Mouse (Mus musculus): ENCODE measurements at regions not wholly inside any gene's neighbourhood (a gene's known extent, or its start where the extent isn't known, plus 50 kb on each side); places are given as distances from the start of the nearest gene placed in this dataset.

- no peak for DNase-seq
Measured at GRCm38 (mm10) chr8:92209081-92209480, 148.3 kb upstream of the Irx5 start.

GRCm38 (mm10) chr8:92195635-92196034 lies 161.8 kb upstream of the Irx5 start:
- DNase-seq = no peak

GRCm38 (mm10) chr8:92194065-92194464 lies 163.4 kb upstream of the Irx5 start:
- no peak for DNase-seq

- DNase-seq = no peak
Measured at GRCm38 (mm10) chr8:92190261-92191025, 167.0 kb upstream of the Irx5 start.

- DNase-seq = no peak
Measured at GRCm38 (mm10) chr8:92183331-92183730, 174.1 kb upstream of the Irx5 start.

GRCm38 (mm10) chr8:92180651-92181050 lies 176.8 kb upstream of the Irx5 start:
- no peak for DNase-seq

- no peak for DNase-seq
Measured at GRCm38 (mm10) chr8:92179327-92179726, 178.1 kb upstream of the Irx5 start.

- DNase-seq = no peak
Measured at GRCm38 (mm10) chr8:92176101-92176500, 181.3 kb upstream of the Irx5 start.

- DNase-seq = no peak
Measured at GRCm38 (mm10) chr8:92174106-92174505, 183.3 kb upstream of the Irx5 start.

GRCm38 (mm10) chr8:92171578-92171977 lies 185.8 kb upstream of the Irx5 start:
- DNase-seq = no peak

GRCm38 (mm10) chr8:92167340-92167783 lies 190.1 kb upstream of the Irx5 start:
- no peak for DNase-seq

- DNase-seq = no peak
Measured at GRCm38 (mm10) chr8:92165306-92165705, 192.1 kb upstream of the Irx5 start.

GRCm38 (mm10) chr8:92164496-92164895 lies 192.9 kb upstream of the Irx5 start:
- DNase-seq = no peak

- DNase-seq = no peak
Measured at GRCm38 (mm10) chr8:92161002-92161401, 196.4 kb upstream of the Irx5 start.

GRCm38 (mm10) chr8:92158219-92158618 lies 199.2 kb upstream of the Irx5 start:
- DNase-seq = no peak

GRCm38 (mm10) chr8:92152478-92152877 lies 204.9 kb upstream of the Irx5 start:
- no peak for DNase-seq

- no peak for DNase-seq
Measured at GRCm38 (mm10) chr8:92147672-92148071, 209.8 kb upstream of the Irx5 start.

- no peak for DNase-seq
Measured at GRCm38 (mm10) chr8:92137091-92137882, 220.1 kb upstream of the Irx5 start.

- DNase-seq = no peak
Measured at GRCm38 (mm10) chr8:92136413-92136812, 221.0 kb upstream of the Irx5 start.

GRCm38 (mm10) chr8:92134434-92134833 lies 223.0 kb upstream of the Irx5 start:
- no peak for DNase-seq

- DNase-seq = peak; percentile 22
Measured at GRCm38 (mm10) chr8:92133484-92134406, 223.7 kb upstream of the Irx5 start.

GRCm38 (mm10) chr8:92132949-92133348 lies 224.5 kb upstream of the Irx5 start:
- DNase-seq = no peak

- DNase-seq = no peak
Measured at GRCm38 (mm10) chr8:92132526-92132925, 224.9 kb upstream of the Irx5 start.
